Mouse (Mus musculus) lung, postnatal 36 days (tissue): ENCODE results near the gene Cyp4f13.

Experiments
- DNase-seq: peaks from one replicate; pipeline ENCODE4 v3.0.0; 2022; ENCODE audit warnings: mixed read lengths

Cyp4f13 gene

DNA sequence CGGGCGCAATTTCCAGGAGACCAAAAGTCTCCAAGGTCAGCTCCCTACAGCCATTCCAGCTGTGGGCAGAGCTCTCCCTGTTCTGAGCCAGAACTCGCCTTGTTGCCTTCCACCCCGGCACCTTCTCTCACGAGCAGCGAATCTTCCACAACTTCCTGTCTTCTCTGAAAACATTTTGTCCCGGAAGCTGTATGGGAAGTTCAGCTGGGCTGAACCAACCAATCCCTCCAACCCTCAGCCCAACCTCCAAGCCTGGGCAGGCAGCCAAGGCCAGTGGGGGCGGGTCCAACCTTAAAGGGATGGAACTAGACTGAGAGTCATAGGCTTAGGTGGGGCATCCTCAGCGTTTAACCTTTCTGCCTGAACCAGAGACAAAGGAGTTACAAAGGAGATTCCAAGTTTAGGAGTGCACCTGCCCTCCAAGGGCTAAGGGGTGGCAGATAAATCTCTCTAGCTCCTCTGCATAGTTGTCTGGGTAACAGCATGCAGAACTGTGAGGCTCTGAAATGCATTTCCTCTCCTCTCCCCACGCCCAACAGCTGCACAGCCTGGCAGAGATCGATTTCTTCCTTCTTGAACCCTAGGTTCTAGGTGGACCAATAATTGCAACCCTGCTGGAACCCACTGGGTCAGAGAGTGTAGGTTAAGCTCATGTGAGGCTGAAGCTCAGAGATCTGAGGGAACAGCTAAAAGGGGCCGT is at the start of gene Cyp4f13:
TSS of gene Cyp4f13 (minus strand) at position 188 of the 700 bp plus-strand sequence.
- DNase-seq = peak; percentile 99

DNA sequence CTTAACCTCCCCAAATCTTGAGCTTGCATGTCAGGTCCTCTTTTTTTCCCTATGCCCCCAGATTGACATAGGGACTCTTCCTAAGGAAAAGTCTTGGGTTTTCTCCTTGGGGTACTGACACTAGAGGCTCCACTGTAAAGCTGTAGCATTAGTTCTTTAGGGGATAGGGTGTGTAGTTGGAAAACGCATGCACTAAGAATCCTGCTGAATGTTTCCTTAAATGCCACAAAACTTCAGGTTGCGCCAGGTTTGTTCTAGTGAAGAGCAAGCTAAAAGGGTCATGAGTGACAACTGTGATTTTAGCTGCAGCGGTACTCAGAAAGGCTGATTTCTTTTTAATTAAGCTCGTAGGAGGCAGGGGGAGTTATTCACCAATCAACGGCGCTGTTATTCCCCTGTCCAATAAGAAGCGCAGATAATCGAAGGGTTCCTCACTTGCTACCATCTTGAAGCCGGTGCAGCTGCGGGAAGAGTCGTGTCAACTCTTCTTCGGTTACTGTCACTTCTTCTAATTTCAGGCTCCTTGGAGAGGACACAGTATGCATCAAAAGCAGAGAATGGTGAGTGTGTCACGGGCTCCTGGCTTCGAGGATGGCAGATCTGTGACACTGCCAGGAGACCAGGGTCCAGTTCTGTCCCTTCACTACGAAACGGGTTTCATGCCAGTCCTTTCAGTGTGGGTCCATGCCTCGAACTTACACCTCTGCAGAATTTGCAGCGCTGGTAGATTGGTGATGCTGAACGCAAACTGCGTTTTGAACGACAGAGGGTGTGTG is 45.7 kb upstream of the Cyp4f13 start, which contains the start of gene Zfp952:
TSS of gene Zfp952 (plus strand) at position 431 of the 776 bp plus-strand sequence.
- peak; percentile 96 for DNase-seq

GRCm38 (mm10) chr17:32991965-32992698 is 44.9 kb upstream of the Cyp4f13 start:
- peak; percentile 47 for DNase-seq

DNA sequence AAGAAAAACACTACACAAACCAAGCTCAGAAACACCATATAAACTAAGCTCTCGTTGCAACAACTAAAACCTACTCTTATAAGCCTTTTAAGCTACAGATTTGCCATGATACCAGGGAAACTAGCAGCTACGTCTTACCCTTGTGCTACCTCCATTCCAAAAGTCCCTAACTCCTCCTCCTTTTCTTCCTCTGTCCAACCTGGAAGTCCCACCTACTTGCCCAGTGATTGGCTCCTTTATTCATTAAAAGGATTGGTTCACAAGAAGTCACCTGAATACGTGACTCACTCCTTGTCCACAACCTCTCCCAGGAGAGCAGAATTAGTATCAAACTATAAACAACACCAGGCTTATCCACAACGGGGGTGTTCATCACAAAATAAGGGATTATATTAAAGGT is 39.1 kb upstream of the Cyp4f13 start:
- no peak for DNase-seq

DNA sequence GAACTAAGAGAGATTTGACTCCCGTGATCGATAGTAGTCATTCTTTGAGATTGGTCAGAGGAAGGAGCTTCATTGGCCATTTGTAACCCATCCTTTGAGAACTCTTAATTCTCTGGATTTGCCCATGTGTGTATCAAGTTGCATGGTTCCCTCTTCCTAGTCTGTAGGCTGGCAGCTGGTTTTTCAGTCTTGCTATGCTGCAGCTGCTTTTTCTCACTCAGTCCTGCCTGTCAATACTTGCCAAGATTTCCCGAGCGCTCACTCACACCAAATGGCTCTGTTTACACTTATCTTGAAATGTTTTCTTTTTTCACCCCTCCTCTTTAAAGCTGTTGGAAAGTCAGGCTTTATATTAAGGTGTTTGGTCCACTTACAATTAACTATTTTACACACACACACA is 34.2 kb upstream of the Cyp4f13 start:
- DNase-seq = no peak

DNA sequence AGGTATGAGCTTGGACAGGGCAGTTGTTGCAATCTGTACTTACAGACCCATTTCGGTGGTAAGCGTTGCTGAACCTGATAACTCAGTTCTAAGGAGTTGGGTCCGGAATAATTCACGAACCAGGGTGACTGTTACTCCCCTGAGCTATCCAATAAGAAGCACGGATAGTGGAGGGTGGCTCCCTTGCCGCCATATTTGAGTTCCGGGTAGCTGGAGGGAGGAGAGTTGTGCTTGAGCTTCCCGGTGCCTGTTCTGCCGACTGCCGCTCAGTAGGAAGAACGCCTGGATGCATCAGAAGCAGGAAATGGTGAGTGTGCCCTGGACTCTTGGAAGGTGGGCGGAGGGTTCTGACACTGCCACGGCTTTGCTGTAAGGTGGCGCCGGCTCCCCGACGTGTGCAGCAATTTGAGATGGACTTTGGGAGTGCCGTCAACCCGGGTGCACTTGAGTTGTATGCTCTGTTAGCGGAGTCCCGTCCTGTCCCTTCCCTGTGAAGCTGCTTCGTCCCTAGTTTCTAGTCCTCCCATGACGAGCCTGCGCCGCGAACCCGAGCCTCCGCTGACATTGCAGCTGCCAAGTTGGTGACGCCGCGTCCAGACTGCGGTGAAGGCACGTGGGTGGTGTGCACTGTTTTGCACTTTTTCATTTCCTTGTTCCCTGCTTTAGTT is 18.6 kb upstream of the Cyp4f13 start, which contains the start of gene Zfp472:
TSS of gene Zfp472 (plus strand) at position 192 of the 668 bp plus-strand sequence.
- peak; percentile 96 for DNase-seq

GRCm38 (mm10) chr17:32965253-32965622 is 18.0 kb upstream of the Cyp4f13 start:
- no peak for DNase-seq

DNA sequence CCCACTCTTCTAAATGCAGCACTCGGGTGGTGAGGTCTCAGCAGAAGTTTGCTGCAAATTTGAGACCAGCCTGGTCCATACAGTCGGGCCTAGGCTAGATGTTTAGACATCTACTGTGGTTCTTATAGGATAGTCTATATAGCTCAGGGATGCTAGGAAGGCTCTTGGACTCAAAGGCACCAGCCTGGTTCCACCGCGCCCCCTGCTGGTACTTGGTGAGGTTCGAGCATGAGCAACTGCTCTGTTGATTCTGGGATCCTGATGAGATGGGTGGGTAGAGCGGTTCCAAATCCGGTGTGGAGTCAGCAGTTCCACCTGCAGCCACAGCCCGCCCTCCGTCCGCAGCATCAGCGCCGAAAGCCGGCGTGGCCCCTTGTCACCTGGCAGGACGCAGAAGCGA is 4.2 kb upstream of the Cyp4f13 start:
- DNase-seq = peak; percentile 92

GRCm38 (mm10) chr17:32951006-32951405 is 3.8 kb upstream of the Cyp4f13 start:
- no peak for DNase-seq

DNA sequence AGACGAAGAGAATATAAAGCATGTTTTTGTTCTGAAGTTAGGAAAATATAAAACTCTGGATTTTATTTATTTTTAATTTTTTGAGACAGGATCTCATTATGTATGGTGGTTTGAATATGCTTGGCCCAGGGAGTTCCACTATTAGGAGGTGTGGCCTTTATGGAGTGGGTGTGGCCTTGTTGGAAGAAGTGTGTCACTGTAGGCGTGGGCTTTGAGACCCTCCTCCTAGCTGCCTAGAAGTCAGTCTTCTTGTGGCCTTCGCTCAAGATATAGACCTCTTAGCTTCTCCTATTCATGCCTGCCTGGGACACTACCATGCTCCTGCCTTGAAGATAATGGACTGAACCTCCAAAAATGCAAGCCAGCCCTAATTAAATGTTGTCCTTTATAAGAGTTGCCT is 2.9 kb upstream of the Cyp4f13 start:
- DNase-seq = no peak

- DNase-seq = peak; percentile 21
These were observed 486 bp downstream of the Cyp4f13 start for GRCm38 (mm10) chr17:32946716-32947115.

DNA sequence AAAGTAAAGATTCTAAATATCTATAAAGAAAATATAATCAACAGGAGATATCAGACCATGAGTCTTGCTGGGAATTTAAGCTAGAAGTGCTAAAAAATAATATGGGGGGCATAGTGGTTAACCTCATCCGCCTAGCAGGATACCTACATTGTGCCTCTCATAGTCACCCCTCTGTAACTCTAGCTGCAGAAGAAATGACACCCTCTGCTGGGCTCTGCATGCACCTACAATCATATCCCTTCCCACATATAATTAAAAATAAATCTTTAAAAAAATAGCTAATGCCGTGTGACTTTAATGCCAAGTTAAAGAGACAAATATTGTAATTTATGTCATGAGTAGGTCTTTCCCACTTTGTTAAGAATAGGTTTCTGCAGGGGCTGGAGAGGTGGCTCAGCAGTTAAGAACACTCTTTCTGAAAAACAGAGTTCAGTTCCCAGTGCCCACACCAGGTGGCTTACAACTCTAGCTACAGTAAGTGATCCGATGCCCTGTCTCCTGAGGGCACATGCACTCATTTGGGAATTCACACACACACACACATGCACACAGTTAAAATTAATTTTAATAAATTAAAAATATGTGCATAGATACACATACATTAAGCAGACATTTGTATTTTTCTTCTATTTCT is 2.7 kb downstream of the Cyp4f13 start:
- DNase-seq = no peak

GRCm38 (mm10) chr17:32943661-32944060 is 3.5 kb downstream of the Cyp4f13 start:
- no peak for DNase-seq

GRCm38 (mm10) chr17:32939831-32940230 is 7.4 kb downstream of the Cyp4f13 start:
- no peak for DNase-seq

GRCm38 (mm10) chr17:32927803-32928202 is 19.4 kb downstream of the Cyp4f13 start:
- DNase-seq = no peak

DNA sequence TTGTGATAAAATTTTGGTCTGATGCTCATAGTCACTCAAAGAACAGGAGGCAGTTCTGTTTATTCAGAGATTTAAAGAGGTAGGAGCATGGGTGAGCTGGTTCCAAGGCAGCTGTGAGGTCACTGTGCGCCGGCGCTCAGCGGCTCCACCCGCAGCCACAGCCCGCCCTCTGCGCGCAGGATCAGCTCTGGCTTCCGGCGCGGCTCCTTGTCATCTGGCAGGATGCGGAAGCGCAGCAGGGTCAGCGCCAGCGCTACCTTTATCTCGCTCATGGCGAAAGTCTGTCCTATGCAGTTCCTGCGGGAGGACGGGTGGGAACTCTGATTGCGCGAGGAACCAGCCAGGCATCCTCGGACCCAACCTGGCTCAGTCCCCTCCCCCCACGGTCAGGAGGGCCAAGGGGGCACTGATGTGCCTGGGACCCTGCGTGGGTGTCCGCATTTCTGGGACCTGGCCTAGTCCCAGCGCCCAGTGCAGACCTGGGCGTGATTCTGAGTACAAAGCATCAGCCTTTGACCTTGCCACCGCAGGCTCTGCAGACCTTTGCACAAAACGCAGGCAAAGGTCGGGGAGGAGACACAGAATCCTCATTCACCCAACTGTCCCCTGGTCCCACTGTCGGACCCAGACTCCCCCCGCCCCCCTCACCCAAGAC is 22.4 kb downstream of the Cyp4f13 start:
- DNase-seq = peak; percentile 81

GRCm38 (mm10) chr17:32923681-32924080 is 23.5 kb downstream of the Cyp4f13 start:
- no peak for DNase-seq

- no peak for DNase-seq
These were observed 28.1 kb downstream of the Cyp4f13 start for GRCm38 (mm10) chr17:32919123-32919522.

GRCm38 (mm10) chr17:32917131-32917530 is 30.1 kb downstream of the Cyp4f13 start, which contains the start of gene Cyp4f14:
TSS of gene Cyp4f14 (minus strand) at chr17:32917342.
- DNase-seq = no peak

DNA sequence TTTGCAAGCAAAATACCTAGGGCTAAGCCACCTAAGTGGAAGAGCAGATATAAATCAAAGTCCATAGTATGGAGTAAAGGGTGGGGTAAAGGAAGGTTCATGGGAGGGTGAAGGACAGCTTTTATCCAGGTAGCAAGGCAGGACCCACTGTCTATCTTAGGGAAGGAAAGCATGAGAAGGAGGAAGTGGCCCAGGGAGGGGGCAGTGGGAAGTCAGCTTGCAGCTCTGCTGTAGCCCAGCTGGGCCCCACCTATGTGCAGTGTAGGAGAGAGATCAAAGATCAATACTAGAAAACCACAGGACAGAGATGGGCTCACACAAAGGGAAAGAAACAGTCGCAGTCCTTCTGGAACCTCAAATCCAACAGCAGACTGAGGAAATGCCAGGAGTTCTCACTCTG is 31.1 kb downstream of the Cyp4f13 start:
- no peak for DNase-seq

DNA sequence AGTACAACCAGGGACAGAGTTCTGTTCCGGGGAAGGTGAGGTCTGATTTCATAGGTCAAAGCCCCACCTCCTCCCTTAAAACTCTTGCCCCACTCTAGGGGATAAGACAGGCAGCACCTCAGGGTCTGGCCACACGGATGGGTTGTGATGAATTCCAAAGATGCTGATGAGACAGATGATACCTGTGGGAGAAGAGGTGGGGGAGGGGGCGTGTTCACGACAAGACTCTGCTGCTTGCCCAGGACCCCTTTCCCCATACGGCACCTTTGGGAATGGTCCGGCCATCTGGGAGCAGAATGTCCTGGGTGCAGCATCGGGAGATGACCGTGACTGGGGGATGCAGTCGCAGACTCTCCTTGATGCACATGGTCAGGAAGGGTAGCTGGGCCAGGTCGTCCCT is 41.0 kb downstream of the Cyp4f13 start:
- no peak for DNase-seq

GRCm38 (mm10) chr17:32905239-32905638 is 42.0 kb downstream of the Cyp4f13 start:
- DNase-seq = peak; percentile 67
